Mouse (Mus musculus) layer of hippocampus, postnatal 25 days (tissue): ENCODE measurements at regions not wholly inside any gene's neighbourhood (a gene's known extent, or its start where the extent isn't known, plus 50 kb on each side); places are given as distances from the start of the nearest gene placed in this dataset.

Experiments
- DNase-seq, 2 experiments: peaks; one replicate each; pipeline ENCODE4 v3.0.0; 2022; ENCODE audit warnings: mixed read lengths in 2 of 2, low spot score in 1 of 2; ENCODE audit errors: extremely low spot score in 1 of 2

DNA sequence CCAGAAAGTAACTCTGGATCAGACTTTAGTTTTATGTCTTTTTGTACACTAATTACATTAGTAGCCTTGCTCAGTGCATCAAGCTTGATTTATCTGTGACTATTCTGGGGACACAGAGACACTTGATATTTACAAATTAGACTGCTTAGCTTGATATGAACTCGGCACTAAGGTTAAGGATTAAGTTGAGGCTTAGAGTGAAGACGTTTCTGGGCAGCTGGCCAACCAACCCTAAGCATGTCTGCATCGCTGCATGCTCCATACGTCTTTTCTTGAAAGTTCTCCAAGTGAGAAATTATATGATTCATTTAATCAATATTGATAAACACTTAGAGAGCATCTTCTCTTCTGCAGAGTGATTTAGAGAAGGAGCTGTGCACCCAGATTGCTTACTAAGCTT is 352.6 kb upstream of the Slitrk1 start:
- DNase-seq = no peak

GRCm38 (mm10) chr14:109261990-109262389 is 348.0 kb upstream of the Slitrk1 start:
- DNase-seq = no peak

DNA sequence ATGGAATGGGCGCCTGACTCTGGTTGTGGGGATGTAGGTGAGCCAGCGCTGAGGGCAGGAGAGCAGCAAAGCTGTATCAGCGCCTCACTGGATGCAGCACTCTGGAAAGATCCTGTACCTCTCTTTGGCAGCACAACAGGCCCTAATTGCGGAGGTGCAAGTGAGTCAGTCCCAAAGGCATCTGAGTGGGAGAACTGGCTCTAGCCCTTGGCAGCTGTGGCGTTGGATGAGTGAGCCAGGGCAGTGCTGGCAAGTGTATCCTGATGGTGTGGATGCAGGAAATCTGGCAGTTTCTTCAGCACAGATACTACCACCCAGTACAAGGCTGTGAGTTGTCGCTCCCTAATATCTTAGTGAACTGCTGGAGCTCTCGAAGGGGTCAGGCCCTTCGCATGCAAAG is 300.9 kb upstream of the Slitrk1 start:
- no peak for DNase-seq

DNA sequence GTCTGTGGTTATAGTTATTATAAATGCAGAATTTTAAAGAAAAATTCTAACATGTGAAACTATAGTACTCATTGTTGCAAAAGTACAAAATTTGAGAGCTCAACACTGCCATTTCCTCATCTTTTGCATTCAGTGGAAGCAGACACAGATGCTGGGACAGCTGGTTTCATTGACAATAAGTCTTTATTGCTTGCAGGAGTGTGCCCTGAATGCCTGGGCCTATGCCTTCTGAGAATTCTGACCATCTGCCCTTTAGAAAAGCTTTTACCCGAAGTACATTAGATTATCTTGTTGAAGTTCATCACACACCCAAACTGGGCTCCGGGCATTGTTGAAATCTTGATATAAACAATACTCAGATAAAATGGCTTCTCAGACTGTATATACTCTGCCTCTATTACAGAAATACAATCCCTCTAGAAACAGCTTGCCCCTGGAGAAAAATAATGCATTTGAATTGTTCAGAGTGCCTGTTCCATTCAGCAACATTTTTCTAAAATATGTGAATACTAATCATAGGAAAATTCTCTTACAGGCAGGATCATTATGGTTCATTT is 266.1 kb upstream of the Slitrk1 start:
- peak in 1 of 2 experiments; percentile 4 for DNase-seq

DNA sequence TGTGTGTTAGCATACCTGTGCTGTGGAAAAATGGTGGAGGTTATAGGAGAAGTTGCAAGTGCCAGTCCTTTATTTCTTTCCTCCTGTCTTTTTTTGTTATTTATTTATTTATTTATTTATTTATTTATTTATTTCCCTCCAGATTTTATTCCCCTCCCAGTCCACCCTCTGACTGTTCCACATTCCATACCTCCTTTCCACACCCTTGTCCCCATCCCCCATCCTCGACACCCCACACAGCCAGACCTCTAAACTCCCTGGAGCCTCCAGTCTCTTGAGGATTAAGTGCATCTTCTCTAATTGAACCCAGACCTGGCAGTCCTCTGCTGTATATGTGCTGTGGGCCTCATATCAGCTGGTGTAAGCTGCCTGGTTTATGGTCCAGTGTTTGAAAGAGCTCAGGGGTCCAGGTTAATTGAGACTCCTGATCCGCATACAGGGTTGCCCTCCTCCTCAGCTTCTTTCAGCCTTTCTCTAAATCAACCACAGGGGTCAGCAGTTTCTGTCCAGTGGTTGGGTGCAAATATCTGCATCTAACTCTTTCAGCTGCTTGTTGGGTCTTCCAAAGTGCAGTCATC is 262.7 kb upstream of the Slitrk1 start:
- no peak for DNase-seq

- no peak for DNase-seq
Observed at GRCm38 (mm10) chr14:109175819-109176218, 261.9 kb upstream of the Slitrk1 start.
